Mouse (Mus musculus) stomach, postnatal 0 days (tissue): ENCODE measurements at regions not wholly inside any gene's neighbourhood (a gene's known extent, or its start where the extent isn't known, plus 50 kb on each side); places are given as distances from the start of the nearest gene placed in this dataset.

Experiments used
- ATAC-seq: fragments of 200-750 bp; cut with Nextera tagmentation; 2 replicates; pipeline ENCODE4 v1.8.0; 2017; ENCODE audit not compliant: low FRiP score, low TSS enrichment
- DNase-seq: peaks from one replicate; pipeline ENCODE4 v3.0.0-alpha.2; 2016; ENCODE audit warnings: low spot score
- H3K27ac ChIP-seq: fragments of 300-500 bp; sonication (generic); replicated peaks from 2 replicates; pipeline ENCODE4 v1.5.1; 2014; ENCODE audit warnings: mild to moderate bottlenecking, control low read depth
- H3K27me3 ChIP-seq: fragments of 300-500 bp; sonication (generic); 2 replicates; pipeline ENCODE4 v1.6.1; 2014; ENCODE audit warnings: low read length; ENCODE audit not compliant: control insufficient read depth, insufficient read depth
- H3K36me3 ChIP-seq: fragments of 300-500 bp; sonication (generic); 2 replicates; pipeline ENCODE4 v1.6.1; 2014; ENCODE audit warnings: low read length, mixed read lengths; ENCODE audit not compliant: control insufficient read depth, insufficient read depth
- H3K4me1 ChIP-seq: fragments of 300-500 bp; sonication (generic); replicated peaks from 2 replicates; pipeline ENCODE4 v1.6.1; 2014; ENCODE audit warnings: antibody characterized with exemption; ENCODE audit not compliant: control insufficient read depth, insufficient read depth
- H3K4me2 ChIP-seq: fragments of 300-500 bp; sonication (generic); replicated peaks from 2 replicates; pipeline ENCODE4 v1.6.1; 2014; ENCODE audit warnings: low read depth, mild to moderate bottlenecking, control low read depth, moderate library complexity
- H3K4me3 ChIP-seq: fragments of 300-500 bp; sonication (generic); 2 replicates; pipeline ENCODE4 v1.5.1; 2014; ENCODE audit warnings: low read depth, low read length, control low read depth
- H3K9ac ChIP-seq: fragments of 300-500 bp; sonication (generic); 2 replicates; pipeline ENCODE4 v1.6.1; 2014; ENCODE audit warnings: mild to moderate bottlenecking, low read length, control low read depth, mixed read lengths
- H3K9me3 ChIP-seq: fragments of 300-500 bp; sonication (generic); 2 replicates; pipeline ENCODE4 v1.6.1; 2016; ENCODE audit warnings: low read length; ENCODE audit not compliant: control insufficient read depth
- CTCF ChIP-seq: IDR thresholded peaks from 2 replicates; pipeline ENCODE4 v1.5.1; 2016; ENCODE audit warnings: antibody characterized with exemption, low read depth, mild to moderate bottlenecking, moderate library complexity
- EP300 ChIP-seq: optimal IDR thresholded peaks from 2 replicates; pipeline ENCODE3; 2016; ENCODE audit warnings: antibody characterized with exemption
- WGBS: fragments of 180-500 bp; shearing (Covaris S2); extraction: QIAGEN DNeasy Blood & Tissue Kit; methylation state at CpG from one replicate; pipeline ENCODE4 v1.1.7; 2014; 5-methylcytosine and 5-hydroxymethylcytosine counted together

DNA sequence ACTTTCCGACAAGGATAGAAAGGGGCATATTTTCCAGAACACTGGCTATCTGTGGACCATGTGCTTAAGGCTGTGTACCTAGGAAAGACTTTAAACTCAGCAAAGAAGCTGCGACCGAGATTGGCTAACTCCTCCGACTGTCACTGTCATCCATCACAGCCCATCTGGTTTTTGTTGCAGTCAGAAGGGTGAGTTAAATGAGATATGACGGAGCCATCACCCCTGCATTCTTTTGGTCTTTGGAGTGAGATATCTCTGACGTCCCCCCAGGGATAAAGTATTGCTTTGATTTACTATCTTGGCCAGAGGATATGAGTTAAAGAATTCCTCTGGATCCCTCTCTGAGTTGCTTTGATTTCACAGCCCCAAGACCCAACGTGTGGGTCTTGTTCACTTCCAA, 160.0 kb upstream of the Ubash3b start:
- ATAC-seq (no peak), DNase-seq (no peak)
- Histone ChIP-seq H3K9ac (no peak overlapping the region), H3K4me2 (no peak overlapping the region), H3K27ac (no peak overlapping the region), H3K36me3 (no peaks in the 10 kb centered on the region), H3K27me3 (no peaks in the 10 kb centered on the region), H3K4me3 (no peak overlapping the region), H3K9me3 (no peaks in the 10 kb centered on the region), H3K4me1 (no peaks in the 10 kb centered on the region; the same call in 1 of the 2 replicates)
- WGBS, result 64% methylated on average over 7 of the region's 7 CpGs
- TF ChIP-seq CTCF, result no peak

DNA sequence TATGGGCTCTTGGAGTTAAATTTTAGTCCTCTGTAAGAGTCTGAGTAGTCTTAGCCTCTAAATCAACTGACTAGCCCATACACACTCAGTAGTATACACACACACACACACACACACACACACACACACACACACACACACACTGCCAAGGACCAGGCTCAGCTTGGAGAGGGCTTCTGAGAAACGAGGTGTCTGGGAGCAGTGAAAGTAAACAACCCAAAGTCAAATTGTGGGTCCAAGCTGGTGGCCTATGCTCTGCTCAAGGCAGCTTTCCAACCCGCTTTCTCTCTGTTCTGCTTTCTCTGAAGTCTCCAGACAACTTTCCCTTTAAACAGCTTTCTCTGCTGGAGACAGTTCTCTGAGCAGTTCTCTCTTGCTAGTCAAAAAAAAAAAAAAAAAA, 157.6 kb upstream of the Ubash3b start:
- no peaks in the 10 kb centered on the region for H3K9me3 ChIP-seq
- WGBS, result 36% methylated on average over 2 of the region's 2 CpGs
- no peak overlapping the region for H3K4me3 ChIP-seq
- TF ChIP-seq CTCF (no peak), EP300 (no peak)
- no peaks in the 10 kb centered on the region for H3K27me3 ChIP-seq
- H3K36me3 ChIP-seq, result no peaks in the 10 kb centered on the region
- H3K27ac ChIP-seq, result no peak overlapping the region
- H3K4me1 ChIP-seq, result no peaks in the 10 kb centered on the region
- no peak overlapping the region for H3K4me2 ChIP-seq
- no peak for DNase-seq
- ATAC-seq, result no peak
- H3K9ac ChIP-seq, result no peak overlapping the region

DNA sequence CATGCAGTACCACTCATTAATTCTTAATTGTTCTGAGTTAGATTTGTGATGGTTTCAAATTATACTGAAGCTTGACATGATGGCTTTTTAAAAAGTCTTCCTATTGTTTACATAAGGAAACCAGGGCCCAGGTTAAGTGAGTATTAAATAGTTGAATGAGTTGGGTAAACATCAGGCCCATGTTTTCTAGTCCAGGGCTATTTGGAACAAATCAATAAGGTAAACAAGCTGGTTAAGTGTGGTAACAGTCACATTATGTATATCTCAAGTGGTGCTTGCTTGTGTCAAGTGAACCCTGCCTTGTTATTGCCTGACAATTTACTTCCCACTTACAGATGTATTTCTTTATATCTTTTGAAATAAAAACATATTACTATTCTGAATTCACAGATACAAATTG, 144.7 kb upstream of the Ubash3b start:
- Histone ChIP-seq H3K27me3 (no peaks in the 10 kb centered on the region), H3K9me3 (no peaks in the 10 kb centered on the region), H3K9ac (no peak overlapping the region), H3K4me3 (no peak overlapping the region), H3K36me3 (no peaks in the 10 kb centered on the region), H3K4me1 (no peaks in the 10 kb centered on the region), H3K4me2 (no peak overlapping the region), H3K27ac (no peak overlapping the region)
- ATAC-seq (no peak), DNase-seq (no peak)
- TF ChIP-seq CTCF, result no peak
- TF ChIP-seq EP300, result no peak

DNA sequence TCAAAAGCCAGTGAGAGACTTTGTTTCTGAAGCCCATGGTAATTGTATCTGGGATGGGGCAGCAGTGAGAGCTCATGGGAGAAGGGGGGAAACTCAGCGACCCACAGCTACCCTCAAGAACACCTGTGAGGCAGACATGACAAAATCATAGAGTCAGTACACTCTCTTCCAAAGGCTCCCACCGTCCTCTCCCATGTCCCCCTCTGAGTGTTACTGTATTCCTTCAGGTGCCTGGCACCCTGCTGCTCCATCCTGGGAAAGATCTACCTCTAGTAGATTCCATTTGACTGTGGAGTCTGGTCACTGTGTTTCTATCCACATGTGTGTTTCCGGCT, 142.0 kb upstream of the Ubash3b start:
- no peaks in the 10 kb centered on the region for H3K9me3 ChIP-seq
- DNase-seq (no peak), ATAC-seq (no peak)
- H3K4me3 ChIP-seq, result no peak overlapping the region
- no peak overlapping the region for H3K4me2 ChIP-seq
- H3K36me3 ChIP-seq, result no peaks in the 10 kb centered on the region
- no peaks in the 10 kb centered on the region for H3K4me1 ChIP-seq
- 51% methylated on average over 3 of the region's 3 CpGs for WGBS
- TF ChIP-seq EP300 (no peak), CTCF (no peak)
- H3K27ac ChIP-seq, result no peak overlapping the region
- H3K9ac ChIP-seq, result no peak overlapping the region
- no peaks in the 10 kb centered on the region for H3K27me3 ChIP-seq

DNA sequence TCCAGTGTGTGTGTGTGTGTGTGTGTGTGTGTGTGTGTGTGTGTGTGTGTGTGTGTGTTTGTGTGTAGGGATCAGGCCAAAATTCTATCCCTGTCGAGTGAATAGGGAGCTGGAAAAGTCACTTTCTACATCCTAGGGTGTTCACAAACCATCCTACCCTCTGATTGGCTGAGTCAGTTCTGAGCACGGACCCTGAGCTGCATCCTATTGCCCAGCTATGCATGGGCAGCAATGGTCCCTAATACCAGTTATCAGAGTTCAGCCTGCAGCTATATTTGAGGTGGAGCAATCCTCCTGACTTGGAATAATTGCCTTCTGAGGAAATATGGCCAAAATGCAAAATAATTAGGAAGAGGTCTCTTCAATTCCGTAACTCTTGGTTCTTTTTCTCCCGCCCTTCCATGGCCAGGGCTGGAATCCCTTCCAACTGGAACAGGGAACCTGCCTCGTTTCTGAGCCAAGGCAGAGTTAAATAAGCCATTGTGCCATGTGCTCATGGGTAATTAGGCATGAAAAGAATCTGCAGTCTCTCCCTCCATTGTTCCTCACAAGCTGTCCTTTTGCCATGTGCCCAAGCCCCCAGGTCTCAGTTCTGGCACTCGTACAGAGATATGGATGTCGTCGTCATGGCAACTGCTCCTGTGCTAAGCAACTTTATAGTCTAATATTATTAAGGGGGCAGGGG, 141.5 kb upstream of the Ubash3b start:
- WGBS, result 50% methylated on average over 8 of the region's 8 CpGs
- H3K9ac ChIP-seq, result no peak overlapping the region

DNA sequence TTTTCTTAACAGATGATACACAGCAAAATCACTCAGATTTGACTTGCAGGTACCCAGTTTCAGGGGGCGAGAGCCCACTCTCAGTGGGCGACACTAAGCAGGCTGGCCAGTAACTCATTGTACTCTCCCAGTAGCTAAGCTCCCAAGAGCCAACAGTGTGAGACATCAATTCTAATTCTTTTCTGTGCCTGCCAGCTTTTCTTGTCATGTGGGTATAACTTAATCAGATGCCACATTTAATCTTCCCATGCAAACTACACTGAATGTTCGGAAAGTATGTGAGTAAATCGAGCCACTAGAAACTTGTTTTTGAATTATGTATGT, 124.6 kb upstream of the Ubash3b start:
- ATAC-seq, result no peak
- no peak overlapping the region for H3K9ac ChIP-seq
- H3K27ac ChIP-seq, result no peak overlapping the region
- TF ChIP-seq CTCF, result no peak
- no peak for TF ChIP-seq EP300
- H3K4me2 ChIP-seq, result no peak overlapping the region
- H3K4me3 ChIP-seq, result no peak overlapping the region
- 78% methylated on average over 4 of the region's 4 CpGs for WGBS
- DNase-seq, result no peak
- H3K9me3 ChIP-seq, result no peaks in the 10 kb centered on the region
- no peaks in the 10 kb centered on the region for H3K4me1 ChIP-seq
- no peaks in the 10 kb centered on the region for H3K36me3 ChIP-seq
- H3K27me3 ChIP-seq, result no peaks in the 10 kb centered on the region

More for the DNA sequence above, 141.5 kb upstream of the Ubash3b start:
- Histone ChIP-seq H3K4me2 (no peak overlapping the region), H3K9me3 (no peaks in the 10 kb centered on the region), H3K4me1 (no peaks in the 10 kb centered on the region), H3K4me3 (no peak overlapping the region), H3K27me3 (no peaks in the 10 kb centered on the region), H3K36me3 (no peaks in the 10 kb centered on the region), H3K27ac (no peak overlapping the region)
- TF ChIP-seq CTCF, result no peak
- no peak for TF ChIP-seq EP300
- ATAC-seq (no peak), DNase-seq (no peak)
